Mouse (Mus musculus): ENCODE data around the gene Farp2. TPM values are rescaled to one million over a fixed set of nuclear protein-coding genes. Genes with fewer than 3 reads are reported as not detected.

Gene Farp2
- 4.6 and 7.1 TPM in 2 replicates for polyA plus RNA-seq (2012; rRNA removed; ENCODE audit: low replicate concordance)

DNA sequence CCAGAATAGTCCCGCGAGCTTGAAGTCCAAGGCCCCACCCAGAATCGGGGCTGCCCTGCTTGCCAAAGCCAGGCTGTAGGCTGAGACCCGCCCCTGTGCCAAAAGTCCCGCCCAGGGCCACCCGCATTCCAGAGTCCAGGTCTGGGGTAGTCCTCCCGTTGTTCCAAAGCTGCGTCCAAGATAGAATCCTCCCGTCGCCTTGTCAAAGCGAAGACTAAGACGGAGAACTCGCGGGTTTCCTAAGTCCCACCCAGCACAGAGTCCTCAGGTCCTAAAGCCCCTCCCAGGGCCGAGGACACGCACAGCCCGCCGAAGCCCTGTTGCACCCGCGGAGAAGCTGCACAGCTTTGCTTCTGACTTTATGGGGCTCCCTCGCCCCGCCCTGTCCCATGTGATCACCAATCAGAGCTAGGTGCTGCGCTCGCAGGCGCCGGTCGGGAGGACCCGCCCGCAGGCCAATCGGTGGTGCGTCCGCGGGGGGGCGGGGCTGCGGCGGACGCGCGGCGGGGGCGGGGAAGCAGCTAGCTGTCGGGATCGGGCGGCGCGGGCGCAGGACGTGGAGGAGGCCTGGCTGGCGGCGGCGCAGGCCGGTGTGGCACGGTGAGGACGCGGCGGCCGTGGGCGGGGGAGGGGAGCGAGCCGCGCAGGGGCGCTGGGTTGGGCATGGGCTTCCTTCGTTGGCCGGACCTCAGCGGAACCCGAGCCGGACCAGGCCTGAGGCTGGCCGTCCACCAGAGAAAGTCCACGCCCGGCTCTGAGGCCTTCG is at the start of gene Farp2:
Farp2 (plus strand) TSS at position 495 of the 766 bp plus-strand sequence.

DNA sequence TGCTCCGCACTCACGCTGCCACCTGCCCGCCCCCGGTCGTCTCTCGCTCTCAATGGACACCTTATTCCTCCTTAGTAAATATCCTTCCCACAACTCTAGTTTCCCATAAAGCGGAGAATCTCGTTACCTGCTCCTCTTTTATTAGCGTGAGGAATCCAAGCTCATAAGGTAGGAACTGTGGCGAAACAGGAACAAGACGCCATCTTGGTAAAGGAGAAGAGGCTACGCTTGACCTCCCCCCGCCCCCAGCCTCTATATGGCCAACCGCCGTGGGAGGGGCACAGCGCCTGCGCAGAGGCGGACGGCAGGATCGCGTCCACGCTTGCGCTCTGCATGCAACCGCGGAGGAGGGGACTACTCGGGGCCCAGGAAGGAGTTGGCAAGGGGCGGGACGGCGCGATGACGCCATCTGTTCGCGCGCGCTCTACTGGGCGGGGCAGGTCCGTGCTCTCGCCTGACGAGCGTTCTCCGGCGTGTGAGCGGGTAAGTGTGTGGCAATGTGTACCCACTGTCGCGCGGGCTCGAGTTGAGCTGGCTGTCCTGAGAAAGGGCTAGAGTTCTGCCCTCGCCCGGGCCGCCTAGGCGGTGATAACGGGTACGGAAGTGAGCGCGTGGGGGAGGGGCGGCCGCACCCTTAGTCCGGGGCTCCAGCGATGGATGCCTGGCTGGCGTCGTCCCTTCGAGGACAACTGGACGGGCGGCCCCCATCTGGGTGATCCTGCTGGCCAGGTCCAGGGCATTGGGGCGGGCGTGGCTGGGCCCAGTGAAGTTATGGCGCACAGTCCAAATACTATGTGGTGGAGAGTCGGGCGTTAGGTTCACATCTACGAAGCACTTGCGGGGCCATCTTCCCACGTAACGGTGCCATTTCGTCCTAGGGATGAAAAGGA is 33.0 kb upstream of the Farp2 start, which contains the start of gene Hdlbp:
Hdlbp (minus strand) TSS at position 230 of the 890 bp plus-strand sequence.

DNA sequence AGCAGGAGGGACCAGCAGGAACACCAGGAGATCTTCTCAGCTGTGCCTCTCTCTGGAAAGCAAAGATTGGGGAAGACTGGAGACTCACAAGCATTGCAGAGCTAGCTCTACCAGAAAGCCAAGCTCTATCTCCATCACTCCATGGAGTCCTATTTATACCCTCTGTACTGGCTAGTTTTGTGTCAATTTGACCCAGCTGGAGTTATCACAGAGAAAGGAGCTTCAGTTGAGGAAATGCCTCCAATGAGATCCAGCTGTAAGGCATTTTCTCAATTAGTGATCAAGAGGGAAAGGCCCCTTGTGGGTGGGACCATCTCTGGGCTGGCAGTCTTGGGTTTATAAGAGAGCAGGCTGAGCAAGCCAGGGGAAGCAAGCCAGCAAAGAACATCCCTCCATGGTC is 146.7 kb downstream of the Farp2 start, which contains the start of gene Stk25:
Stk25 (minus strand) TSS at position 101 of the 400 bp plus-strand sequence.

Other genes starting within 250 kb of the Farp2 start
- 5.8 and 12.0 TPM in 2 replicates for gene Mterf4, start 206.2 kb upstream of the Farp2 start, polyA plus RNA-seq (2012; rRNA removed; ENCODE audit: low replicate concordance)
- 2.7 and 4.7 TPM in 2 replicates for gene Ppp1r7, start 169.2 kb upstream of the Farp2 start, polyA plus RNA-seq (2012; rRNA removed; ENCODE audit: low replicate concordance)
- 1.5 and 2.0 TPM in 2 replicates for gene Pask, start 168.6 kb upstream of the Farp2 start, polyA plus RNA-seq (2012; rRNA removed; ENCODE audit: low replicate concordance)
- gene Ano7, start 138.1 kb upstream of the Farp2 start, polyA plus RNA-seq (2012; rRNA removed; ENCODE audit: low replicate concordance) = 0.53 and 0.99 TPM in 2 replicates
- gene Hdlbp, start 33.3 kb upstream of the Farp2 start, polyA plus RNA-seq (2012; rRNA removed; ENCODE audit: low replicate concordance) = 47.5 and 89.7 TPM in 2 replicates
- 71.5 and 144 TPM in 2 replicates for gene Stk25, start 146.6 kb downstream of the Farp2 start, polyA plus RNA-seq (2012; rRNA removed; ENCODE audit: low replicate concordance)
- 26.1 and 43.5 TPM in 2 replicates for gene Bok, start 173.6 kb downstream of the Farp2 start, polyA plus RNA-seq (2012; rRNA removed; ENCODE audit: low replicate concordance)
- 47.6 and 70.2 TPM in 2 replicates for gene Atg4b, start 239.4 kb downstream of the Farp2 start, polyA plus RNA-seq (2012; rRNA removed; ENCODE audit: low replicate concordance)
- 30.6 and 39.2 TPM in 2 replicates for gene Thap4, start 242.8 kb downstream of the Farp2 start, polyA plus RNA-seq (2012; rRNA removed; ENCODE audit: low replicate concordance)